Mouse (Mus musculus) MN1 (cell line): ENCODE results near the gene En1.

ENCODE experiments used
- DNase-seq: peaks from one replicate; pipeline ENCODE4 v3.0.0-alpha.2; 2016; ENCODE audit warnings: low spot score

En1 gene

DNA sequence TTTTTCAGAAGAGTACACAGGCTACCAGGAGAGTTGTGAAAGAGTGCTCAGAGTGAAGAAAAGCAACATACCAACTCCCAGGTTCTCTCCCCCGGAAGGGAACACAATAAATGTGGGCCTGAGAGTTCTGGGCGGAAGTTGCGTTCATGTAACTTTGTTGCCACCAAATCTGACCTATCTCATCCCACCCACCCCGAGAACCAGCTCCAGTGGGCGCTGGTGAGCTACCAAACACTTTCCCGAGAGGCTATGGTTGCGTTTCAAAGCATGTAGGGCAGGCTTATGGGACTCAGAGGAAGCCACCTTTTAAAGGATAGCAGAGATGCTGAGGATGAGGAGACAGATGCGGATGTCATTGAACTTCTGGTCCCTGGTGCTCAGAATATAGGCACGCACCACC lies 26.6 kb downstream of the En1 start:
- DNase-seq = no peak

GRCm38 (mm10) chr1:120643380-120643779 lies 41.2 kb downstream of the En1 start:
- DNase-seq = no peak

DNA sequence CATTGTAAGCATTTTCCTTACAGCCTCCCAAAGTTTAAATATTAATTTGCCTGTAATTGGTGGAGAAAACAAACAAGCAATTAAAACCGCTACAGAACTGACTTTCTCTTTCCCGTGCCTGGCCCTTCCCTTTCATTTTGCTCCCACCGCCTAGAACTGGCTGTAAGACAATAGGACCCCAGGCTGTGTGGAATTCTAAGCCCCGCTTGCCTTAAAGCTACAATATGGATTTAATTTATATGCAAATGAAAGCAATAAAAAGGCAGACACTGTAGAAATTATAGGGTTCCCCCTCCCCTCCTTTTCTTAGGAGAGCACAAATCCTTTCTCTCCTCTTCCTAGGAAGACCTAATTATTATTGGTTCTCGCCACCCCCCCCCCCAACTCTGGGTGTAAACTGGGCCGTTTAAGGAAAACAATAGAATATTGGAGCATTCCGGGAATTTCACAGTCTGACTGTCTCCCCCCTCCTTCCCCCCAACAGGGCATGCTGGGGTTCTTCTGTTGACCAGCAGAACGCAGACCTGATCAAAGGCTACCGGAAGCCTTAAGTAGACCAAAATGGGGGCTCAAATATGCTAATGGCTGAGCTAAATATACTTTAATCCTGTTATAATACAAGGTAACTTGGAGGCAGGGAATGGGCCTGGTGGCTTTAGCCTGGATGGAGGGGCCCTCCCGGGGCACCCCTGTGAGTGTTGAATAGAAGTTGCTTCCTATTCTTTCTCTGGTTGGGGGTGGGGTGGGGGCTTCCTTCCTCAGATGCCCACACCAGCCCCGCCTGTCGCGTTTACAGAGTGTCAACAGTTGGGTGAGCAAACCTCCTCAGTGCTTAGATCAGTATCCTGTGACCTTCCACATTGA lies 41.9 kb downstream of the En1 start:
- no peak for DNase-seq

DNA sequence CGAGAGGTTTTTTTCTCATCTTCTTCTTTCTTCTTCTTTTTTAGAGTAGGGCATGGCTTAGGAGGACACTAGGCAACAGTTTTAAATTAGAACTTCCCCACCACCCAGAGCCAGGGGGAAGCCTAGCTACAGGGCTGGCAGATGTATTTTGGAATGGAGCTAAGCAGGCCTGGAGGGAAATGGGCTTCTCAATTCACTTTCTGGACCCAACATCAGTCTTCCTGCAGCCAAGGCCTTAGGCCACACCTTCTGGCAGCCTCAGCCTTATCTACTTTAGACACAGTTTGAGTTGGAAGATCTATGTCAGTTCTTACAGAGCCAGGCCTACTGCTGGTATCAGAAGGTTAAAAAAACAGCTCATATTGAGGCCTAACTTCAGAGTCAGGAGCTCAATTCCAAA lies 42.5 kb downstream of the En1 start:
- DNase-seq = no peak

DNA sequence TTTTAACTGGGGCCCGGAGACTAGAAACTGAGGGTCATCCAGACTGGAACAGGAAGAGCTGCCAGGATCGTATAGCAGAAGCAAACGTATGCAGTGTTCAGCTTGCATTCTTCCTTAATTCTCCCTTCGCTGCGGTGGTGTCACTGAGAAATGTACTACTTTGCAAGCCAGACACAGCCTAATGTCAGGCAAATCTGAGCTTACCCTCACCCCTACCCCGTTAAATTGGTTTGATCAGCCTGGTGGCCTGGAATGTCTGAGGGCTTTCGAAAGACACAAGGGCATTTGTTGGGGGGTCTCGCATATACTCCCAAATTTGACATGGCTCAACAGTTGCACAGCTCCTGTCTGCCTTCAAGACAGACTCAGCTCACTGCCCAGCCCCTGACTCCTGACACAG lies 47.9 kb downstream of the En1 start:
- DNase-seq = no peak

DNA sequence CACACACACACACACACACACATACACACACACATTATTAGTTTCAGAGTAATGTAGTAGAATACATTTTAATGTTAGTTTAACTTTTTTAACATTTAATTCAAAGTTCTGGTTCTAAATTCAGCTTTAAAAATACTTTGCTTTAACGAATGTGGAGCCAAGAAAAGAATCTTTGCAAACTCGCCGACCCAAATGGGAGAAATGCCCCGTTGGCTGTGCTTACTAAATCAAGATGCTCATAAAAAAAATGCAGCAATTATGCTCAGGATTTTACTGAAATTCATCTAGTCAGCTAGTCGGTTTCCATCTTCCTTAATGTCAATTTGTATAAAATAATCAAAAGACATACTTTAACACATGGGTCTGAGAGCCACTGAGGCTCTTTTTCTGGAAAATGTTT lies 49.8 kb downstream of the En1 start:
- DNase-seq = no peak

GRCm38 (mm10) chr1:120654950-120655396 lies 52.8 kb downstream of the En1 start:
- no peak for DNase-seq
